Mouse (Mus musculus) CD8-positive naive resting alpha-beta T cell, adult 2 months (primary cell): ENCODE measurements around the gene Slc35e3.

Source experiments
- DNase-seq, 2 experiments: peaks; one replicate each; pipeline ENCODE4 v3.0.0; 2022; ENCODE audit warnings: low read depth in 2 of 2, low spot score in 2 of 2

Slc35e3 gene

GRCm38 (mm10) chr10:117685849-117686591 lies 60.1 kb downstream of the Slc35e3 start:
- no peak for DNase-seq

GRCm38 (mm10) chr10:117685171-117685848 lies 60.9 kb downstream of the Slc35e3 start:
- no peak for DNase-seq

- DNase-seq, result no peak
These were observed 61.6 kb downstream of the Slc35e3 start for GRCm38 (mm10) chr10:117684298-117685170.

GRCm38 (mm10) chr10:117683734-117684037 lies 62.5 kb downstream of the Slc35e3 start:
- no peak for DNase-seq
